Mouse (Mus musculus): ENCODE data around the gene Tmx2.

GRCm38 (mm10) chr2:84715562-84716361 is 36.8 kb upstream of the Tmx2 start:
- TF ChIP-seq CTCF (IDR thresholded peaks at IDR 0.05; ENCODE audit: insufficient read depth, low read depth, low read length), result no peak
- TF ChIP-seq POLR2A (IDR thresholded peaks at IDR 0.05; ENCODE audit: insufficient read depth, low read depth, low read length), result no peak
